Mouse (Mus musculus) ES-E14 (cell line): ENCODE results near the gene Rnf180.

Experiments
- HCFC1 ChIP-seq: IDR thresholded peaks from 2 replicates; pipeline ENCODE4 v1.6.1; 2012; ENCODE audit warnings: low read length, inconsistent platforms, borderline replicate concordance; ENCODE audit not compliant: insufficient read depth
- MAFK ChIP-seq: IDR thresholded peaks from 2 replicates; pipeline ENCODE4 v1.6.1; 2014; ENCODE audit warnings: mild to moderate bottlenecking, low read depth, low read length, inconsistent platforms; ENCODE audit not compliant: insufficient read depth
- ZC3H11A ChIP-seq: IDR thresholded peaks from 2 replicates; pipeline ENCODE4 v1.6.1; 2012; ENCODE audit warnings: low read depth, mild to moderate bottlenecking, inconsistent platforms, low read length, borderline replicate concordance

- no peak for TF ChIP-seq HCFC1
- no peak for TF ChIP-seq ZC3H11A
- TF ChIP-seq MAFK = no peak
Observed at GRCm38 (mm10) chr13:105146827-105147226, 147.8 kb downstream of the Rnf180 start.
